In genomic region chr10:5591996-5592395, GRCm38 (mm10) we compare ENCODE assay signal across 12 mouse cellular contexts. TPM values are rescaled to one million over a fixed set of nuclear protein-coding genes. Genes with fewer than 3 reads are reported as not detected.
DNase-seq lines count a peak whose midpoint lies in the region; ATAC-seq and TF ChIP-seq lines count a peak whose summit lies in the region.
"Had no signal": no experiment of that assay in that cellular context is flagged by ENCODE, and none has a peak within 500 bp of the region (broad histone marks: within the 10 kb centered on the region; RNA-seq: fewer than 3 reads in every experiment).

No protein-coding gene starts in this region.

- no peak for DNase-seq in liver, adult 2 months (ENCODE audit: extremely low read depth, low read depth, low spot score)
- no peak for DNase-seq in liver
- DNase-seq in lung, postnatal 4 days: peak; percentile 26 to 34
- DNase-seq in left cerebral cortex, postnatal 36 days (ENCODE audit: low spot score in 2 of 2): no peak
- DNase-seq: cerebellum, adult 9-11 months had no signal

- WGBS in liver, adult 2 months: 71% methylated on average over 4 of the region's 4 CpGs
- WGBS in heart, embryonic 14.5 days: 73% methylated on average over 4 of the region's 4 CpGs
- 75% methylated on average over 4 of the region's 4 CpGs for WGBS in kidney, embryonic 16.5 days
- 73% methylated on average over 4 of the region's 4 CpGs for WGBS in intestine, embryonic 15.5 days

- H3K27ac ChIP-seq in liver, adult 2 months (replicated peaks; ENCODE audit: insufficient read depth, low read depth, low read length): peak overlapping the region; percentile 76; the same call in 1 of the 2 replicates
- H3K27ac ChIP-seq in heart, embryonic 14.5 days (replicated peaks in 1 of 2; ENCODE audit: control insufficient read depth in 1 of 2, insufficient read depth in 1 of 2, low read depth in 2 of 2, low read length in 2 of 2): peak overlapping the region; percentile 79 to 81
- H3K27ac ChIP-seq in kidney, embryonic 16.5 days (ENCODE audit: low read length): peak overlapping the region; percentile 48; the same call in 1 of the 2 replicates
- H3K27ac ChIP-seq in intestine, embryonic 15.5 days: no peak overlapping the region
- H3K27ac ChIP-seq: embryonic facial prominence, embryonic 13.5 days; limb, embryonic 10.5 days had no signal

- intact Hi-C loops in left cerebral cortex, postnatal 36 days (cut with DNase I): no loop called here

- no peak for TF ChIP-seq CTCF in liver, adult 2 months (IDR thresholded peaks at IDR 0.05; ENCODE audit: low read depth, low read length)

- no peak overlapping the region for H3K4me3 ChIP-seq in liver, adult 2 months (ENCODE audit: insufficient read depth, low read depth, low read length)
- no peak overlapping the region for H3K4me3 ChIP-seq in heart, embryonic 14.5 days (ENCODE audit: control insufficient read depth in 1 of 2, insufficient read depth in 1 of 2, low read depth in 1 of 2, low read length in 2 of 2)
- H3K4me3 ChIP-seq in kidney, embryonic 16.5 days (ENCODE audit: low read length): no peak overlapping the region
- H3K4me3 ChIP-seq in intestine, embryonic 15.5 days (replicated peaks): no peak overlapping the region
- H3K4me3 ChIP-seq: embryonic facial prominence, embryonic 13.5 days; limb, embryonic 10.5 days had no signal

- ATAC-seq in heart, embryonic 14.5 days (ENCODE audit: insufficient number of reproducible peaks, insufficient read depth, low FRiP score, low read depth): peak; percentile 69; the same call in 1 of the 2 replicates
- ATAC-seq in kidney, embryonic 16.5 days (ENCODE audit: low FRiP score, low TSS enrichment): no peak
- ATAC-seq in granulocyte monocyte progenitor cell, adult 5-6 weeks (replicated peaks; ENCODE audit: poor library complexity, severe bottlenecking): no peak
- ATAC-seq in intestine, embryonic 15.5 days: no peak
- ATAC-seq: intestine, postnatal 0 days had no signal

- no peaks in the 10 kb centered on the region for H3K79me2 ChIP-seq in liver, adult 2 months (ENCODE audit: control insufficient read depth, insufficient read depth, low read length)

- no peak overlapping the region for H3K4me2 ChIP-seq in heart, embryonic 14.5 days (ENCODE audit: low read length)
- no peak overlapping the region for H3K4me2 ChIP-seq in kidney, embryonic 16.5 days (replicated peaks; ENCODE audit: low read depth, low read length)
- H3K4me2 ChIP-seq in intestine, embryonic 15.5 days (replicated peaks): no peak overlapping the region
- H3K4me2 ChIP-seq: embryonic facial prominence, embryonic 13.5 days had no signal

- H3K27me3 ChIP-seq in liver, adult 2 months (ENCODE audit: control insufficient read depth, insufficient read depth, low read length): no peaks in the 10 kb centered on the region
- H3K27me3 ChIP-seq in heart, embryonic 14.5 days (ENCODE audit: control insufficient read depth, insufficient read depth, low read length): no peaks in the 10 kb centered on the region
- no peaks in the 10 kb centered on the region for H3K27me3 ChIP-seq in kidney, embryonic 16.5 days (ENCODE audit: insufficient read depth, low read length)
- no peaks in the 10 kb centered on the region for H3K27me3 ChIP-seq in intestine, embryonic 15.5 days (replicated peaks)
- H3K27me3 ChIP-seq: embryonic facial prominence, embryonic 13.5 days had no signal

- H3K36me3 ChIP-seq in liver, adult 2 months (ENCODE audit: control insufficient read depth, insufficient read depth, low read length): no peaks in the 10 kb centered on the region
- H3K36me3 ChIP-seq in heart, embryonic 14.5 days (ENCODE audit: control insufficient read depth, insufficient read depth, low read length): no peaks in the 10 kb centered on the region
- H3K36me3 ChIP-seq in kidney, embryonic 16.5 days (ENCODE audit: insufficient read depth, low read length): no peaks in the 10 kb centered on the region
- H3K36me3 ChIP-seq in intestine, embryonic 15.5 days: no peaks in the 10 kb centered on the region
- H3K36me3 ChIP-seq: embryonic facial prominence, embryonic 13.5 days; limb, embryonic 10.5 days had no signal

- TF ChIP-seq POLR2A in liver, adult 2 months (IDR thresholded peaks at IDR 0.05; ENCODE audit: extremely low read depth, insufficient read depth, low read length): no peak

- no peak overlapping the region for H3K9ac ChIP-seq in liver, adult 2 months (ENCODE audit: low read depth, low read length)
- H3K9ac ChIP-seq in heart, embryonic 14.5 days (ENCODE audit: low read length): no peak overlapping the region
- no peak overlapping the region for H3K9ac ChIP-seq in kidney, embryonic 16.5 days (replicated peaks; ENCODE audit: low read length)
- no peak overlapping the region for H3K9ac ChIP-seq in intestine, embryonic 15.5 days
- H3K9ac ChIP-seq: embryonic facial prominence, embryonic 13.5 days had no signal

- no peaks in the 10 kb centered on the region for H3K4me1 ChIP-seq in liver, adult 2 months (ENCODE audit: control insufficient read depth, insufficient read depth, low read length)
- peaks cover 5 to 9% of the 10 kb centered on the region in 2 experiments; a peak in 3 of 4 replicates for H3K4me1 ChIP-seq in heart, embryonic 14.5 days (ENCODE audit: control insufficient read depth in 2 of 2, insufficient read depth in 2 of 2, low read length in 2 of 2)
- no peaks in the 10 kb centered on the region for H3K4me1 ChIP-seq in kidney, embryonic 16.5 days (ENCODE audit: insufficient read depth, low read length)
- H3K4me1 ChIP-seq in intestine, embryonic 15.5 days (replicated peaks): no peaks in the 10 kb centered on the region
- H3K4me1 ChIP-seq: embryonic facial prominence, embryonic 13.5 days; limb, embryonic 10.5 days had no signal

- H3K9me3 ChIP-seq in heart, embryonic 14.5 days (ENCODE audit: control insufficient read depth, low read length): no peaks in the 10 kb centered on the region
- H3K9me3 ChIP-seq in kidney, embryonic 16.5 days (ENCODE audit: low read length): no peaks in the 10 kb centered on the region
- H3K9me3 ChIP-seq in intestine, embryonic 15.5 days: no peaks in the 10 kb centered on the region
- H3K9me3 ChIP-seq: embryonic facial prominence, embryonic 13.5 days; limb, embryonic 10.5 days had no signal

RNA-seq across cellular contexts. Expression of gene Myct1, which starts 1.6 kb away (rescaled TPM):
- 2.5 and 2.8 TPM in 2 replicates for total RNA-seq in liver, adult 2 months (2014; rRNA removed)
- polyA plus RNA-seq in liver, adult 2 months (2012; rRNA removed): 0.51 and 1.1 TPM in 2 replicates
- 7.1 and 7.7 TPM in 2 replicates for polyA plus RNA-seq in heart, embryonic 14.5 days (2014; fragmentation: Nextera tagmentation; extraction: Ambion mirVana)
- polyA plus RNA-seq in kidney, embryonic 16.5 days (2015; fragmentation: Nextera tagmentation; extraction: Ambion mirVana): 10.5 and 11.1 TPM in 2 replicates
- total RNA-seq in granulocyte monocyte progenitor cell, adult 5-6 weeks (2014; fragmentation: Nextera tagmentation): 2.1 and 5.4 TPM in 2 replicates
- total RNA-seq in granulocyte monocyte progenitor cell, adult 5-6 weeks (2017): 1.1 and 1.4 TPM in 2 replicates
- total RNA-seq in left cerebral cortex, postnatal 36 days (2021): under 1 TPM; 0.39 to 0.41 TPM
- 4.8 and 5.0 TPM in 2 replicates for polyA plus RNA-seq in intestine, embryonic 15.5 days (2015; fragmentation: Nextera tagmentation; extraction: Ambion mirVana)

RNA-seq across cellular contexts. Expression of gene Syne1, which starts 40.7 kb away (rescaled TPM):
- 26.4 and 33.6 TPM in 2 replicates for total RNA-seq in liver, adult 2 months (2014; rRNA removed)
- polyA plus RNA-seq in liver, adult 2 months (2012; rRNA removed): 7.5 and 9.6 TPM in 2 replicates
- 27.0 and 27.1 TPM in 2 replicates for polyA plus RNA-seq in heart, embryonic 14.5 days (2014; fragmentation: Nextera tagmentation; extraction: Ambion mirVana)
- 5.2 and 5.3 TPM in 2 replicates for polyA plus RNA-seq in kidney, embryonic 16.5 days (2015; fragmentation: Nextera tagmentation; extraction: Ambion mirVana)
- 13.2 and 23.7 TPM in 2 replicates for total RNA-seq in granulocyte monocyte progenitor cell, adult 5-6 weeks (2014; fragmentation: Nextera tagmentation)
- total RNA-seq in granulocyte monocyte progenitor cell, adult 5-6 weeks (2017): 27.4 and 30.7 TPM in 2 replicates
- total RNA-seq in left cerebral cortex, postnatal 36 days (2021): 100 to 1,000 TPM; 368 to 438 TPM
- 5.7 and 5.9 TPM in 2 replicates for polyA plus RNA-seq in intestine, embryonic 15.5 days (2015; fragmentation: Nextera tagmentation; extraction: Ambion mirVana)

RNA-seq across cellular contexts. Expression of gene Vip, which starts 47.0 kb away (rescaled TPM):
- 0.07 TPM in 1 of 2 replicates, not detected in the other for total RNA-seq in liver, adult 2 months (2014; rRNA removed)
- not detected in 2 replicates for polyA plus RNA-seq in liver, adult 2 months (2012; rRNA removed)
- polyA plus RNA-seq in heart, embryonic 14.5 days (2014; fragmentation: Nextera tagmentation; extraction: Ambion mirVana): not detected in 2 replicates
- polyA plus RNA-seq in kidney, embryonic 16.5 days (2015; fragmentation: Nextera tagmentation; extraction: Ambion mirVana): 1.9 and 3.9 TPM in 2 replicates
- not detected in 2 replicates for total RNA-seq in granulocyte monocyte progenitor cell, adult 5-6 weeks (2014; fragmentation: Nextera tagmentation)
- not detected in 2 replicates for total RNA-seq in granulocyte monocyte progenitor cell, adult 5-6 weeks (2017)
- total RNA-seq in left cerebral cortex, postnatal 36 days (2021): 10 to 100 TPM; 57.1 to 63.4 TPM
- 18.6 and 20.8 TPM in 2 replicates for polyA plus RNA-seq in intestine, embryonic 15.5 days (2015; fragmentation: Nextera tagmentation; extraction: Ambion mirVana)
- polyA plus RNA-seq: embryonic facial prominence, embryonic 13.5 days; limb, embryonic 10.5 days had no signal

Comparison
In these comparisons a context has a peak if more than half of its experiments do, and no peak if none do; other contexts are left out.
1. DNase-seq: peak in lung, postnatal 4 days (2 of 2); none in liver, adult 2 months (single experiment), liver (single experiment) and left cerebral cortex, postnatal 36 days (0 of 2).